Mouse (Mus musculus) midbrain, embryonic 12.5 days (tissue): ENCODE data around the gene Kctd6. TPM values are rescaled to one million over a fixed set of nuclear protein-coding genes. Genes with fewer than 3 reads are reported as not detected.

Experiments
- ATAC-seq: fragments of 200-750 bp; cut with Nextera tagmentation; 2 replicates; pipeline ENCODE4 v1.8.0; 2017; ENCODE audit warnings: low read depth, moderate TSS enrichment, moderate library complexity; ENCODE audit not compliant: low FRiP score
- H3K27ac ChIP-seq: fragments of 300-500 bp; sonication (generic); replicated peaks from 2 replicates; pipeline ENCODE4 v1.5.1; 2016; ENCODE audit warnings: mild to moderate bottlenecking
- H3K27me3 ChIP-seq: fragments of 300-500 bp; sonication (generic); 2 replicates; pipeline ENCODE4 v1.6.1; 2016; ENCODE audit warnings: mild to moderate bottlenecking
- H3K36me3 ChIP-seq: fragments of 300-500 bp; sonication (generic); 2 replicates; pipeline ENCODE4 v1.6.1; 2016
- H3K4me1 ChIP-seq: fragments of 300-500 bp; sonication (generic); 2 replicates; pipeline ENCODE4 v1.6.1; 2016
- H3K4me2 ChIP-seq: fragments of 300-500 bp; sonication (generic); replicated peaks from 2 replicates; pipeline ENCODE4 v1.6.1; 2016; ENCODE audit warnings: mild to moderate bottlenecking, moderate library complexity
- H3K4me3 ChIP-seq: fragments of 300-500 bp; sonication (generic); 2 replicates; pipeline ENCODE4 v1.5.1; 2016; ENCODE audit warnings: mild to moderate bottlenecking
- H3K9ac ChIP-seq: fragments of 300-500 bp; sonication (generic); replicated peaks from 2 replicates; pipeline ENCODE4 v1.6.1; 2016; ENCODE audit warnings: mild to moderate bottlenecking, moderate library complexity
- H3K9me3 ChIP-seq: fragments of 300-500 bp; sonication (generic); 2 replicates; pipeline ENCODE4 v1.6.1; 2016; ENCODE audit warnings: mild to moderate bottlenecking
- WGBS: fragments of 180-500 bp; shearing (Covaris S2); methylation state at CpG from one replicate; pipeline ENCODE4 v1.1.7; 2016; 5-methylcytosine and 5-hydroxymethylcytosine counted together
- polyA plus RNA-seq: library from polyadenylated mRNA; unstranded; fragments of >200 nt; fragmentation: Nextera tagmentation; extraction: Ambion mirVana; gene quantifications from 2 replicates; pipeline ENCODE4 v1.2.1, GENCODE M21; 2016

Kctd6 gene
- polyA plus RNA-seq, 1 experiment from 2014 or later: 9.1 TPM

DNA sequence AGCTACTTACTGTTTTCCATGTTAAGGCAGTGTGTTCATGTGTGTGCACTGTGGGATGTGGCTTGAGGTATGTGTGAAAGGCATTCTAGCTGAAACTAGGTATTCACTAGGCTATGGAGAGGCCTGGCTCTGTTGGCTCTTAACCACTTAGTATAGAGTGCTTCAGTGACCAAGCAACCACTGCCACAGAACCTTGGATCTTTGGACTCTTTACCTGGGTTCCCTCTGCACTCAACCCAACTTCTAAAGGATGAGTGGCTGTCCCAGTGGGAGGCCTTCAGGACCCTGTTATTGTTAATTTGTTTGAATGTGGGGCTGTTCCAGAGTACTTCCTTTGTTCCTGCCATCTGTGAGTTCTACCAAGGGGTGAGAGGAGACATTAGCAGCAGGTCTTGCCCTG lies 27.9 kb downstream of the Kctd6 start:
- Histone ChIP-seq H3K9me3 (no peaks in the 10 kb centered on the region), H3K36me3 (no peaks in the 10 kb centered on the region), H3K27me3 (no peaks in the 10 kb centered on the region), H3K27ac (no peak overlapping the region), H3K4me3 (no peak overlapping the region), H3K4me2 (no peak overlapping the region), H3K4me1 (no peaks in the 10 kb centered on the region), H3K9ac (no peak overlapping the region)
- no peak for ATAC-seq

DNA sequence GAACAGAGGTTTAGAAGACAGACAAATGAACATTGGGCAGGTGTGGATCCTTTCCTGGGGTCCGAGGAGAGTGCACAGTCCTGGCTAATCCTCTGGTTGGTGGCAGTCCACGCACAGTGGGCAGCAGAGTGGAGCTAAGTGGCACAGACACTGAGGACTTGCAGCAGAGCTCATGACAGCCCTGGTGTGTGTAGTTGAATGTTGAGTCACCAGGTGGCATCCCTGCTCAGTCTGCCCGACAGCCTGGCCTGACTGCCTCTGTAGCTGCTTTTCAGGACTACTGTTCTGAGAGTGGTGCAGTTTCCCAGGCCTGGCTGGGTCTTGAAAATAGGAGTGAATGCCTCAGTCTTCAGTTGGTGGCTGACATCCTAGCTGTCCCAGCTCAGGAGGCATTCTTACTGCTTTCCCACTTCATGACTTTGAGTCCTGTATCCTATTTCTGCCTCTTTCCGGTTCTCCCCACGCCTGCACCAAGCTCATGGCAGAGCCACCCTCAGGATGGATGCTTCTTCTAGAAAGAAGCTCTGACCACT lies 28.5 kb downstream of the Kctd6 start:
- Histone ChIP-seq H3K9ac (no peak overlapping the region), H3K4me1 (no peaks in the 10 kb centered on the region), H3K9me3 (no peaks in the 10 kb centered on the region), H3K27me3 (no peaks in the 10 kb centered on the region), H3K4me3 (no peak overlapping the region), H3K36me3 (no peaks in the 10 kb centered on the region), H3K27ac (no peak overlapping the region; the same call in 1 of the 2 replicates), H3K4me2 (no peak overlapping the region)
- ATAC-seq: peak; percentile 38; the same call in 1 of the 2 replicates
- 57% methylated on average over 5 of the region's 5 CpGs for WGBS

DNA sequence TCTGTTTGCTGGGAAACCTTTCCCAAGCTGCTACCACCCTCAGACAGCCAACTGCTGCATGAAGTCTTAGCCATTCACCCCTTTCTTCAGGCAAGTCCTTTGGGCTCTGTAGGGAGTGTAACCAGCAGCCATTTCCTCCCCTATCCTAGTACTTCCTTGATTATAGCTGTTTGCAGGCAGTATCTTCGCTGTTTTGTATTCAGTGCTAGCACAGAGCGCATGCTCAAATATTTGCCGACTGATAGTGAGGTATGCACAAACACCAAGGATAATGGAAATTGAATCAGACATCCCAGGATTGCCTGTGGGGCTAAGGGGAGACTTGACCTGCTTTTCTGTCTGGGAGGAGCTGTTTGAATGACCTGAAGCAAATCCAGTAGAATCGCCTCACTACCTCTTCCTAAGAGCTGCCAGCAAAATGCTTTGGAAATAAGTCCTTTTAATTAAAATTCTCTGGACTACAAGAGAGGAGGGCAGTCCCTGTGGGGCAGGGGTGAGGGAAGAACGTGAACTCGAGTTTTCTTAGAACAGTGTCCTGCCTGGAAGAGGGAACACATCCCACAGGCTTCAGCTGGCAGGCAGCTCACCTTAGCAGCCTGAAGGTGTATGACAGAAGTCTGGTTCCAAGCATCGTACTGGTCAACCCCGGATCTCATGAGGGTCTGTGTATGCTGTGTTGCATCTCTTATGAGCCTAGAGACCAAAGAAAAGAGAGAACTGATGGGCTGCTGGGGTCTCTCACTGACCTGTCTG lies 29.4 kb downstream of the Kctd6 start:
- H3K4me2 ChIP-seq: no peak overlapping the region
- 62% methylated on average over 8 of the region's 8 CpGs for WGBS
- no peaks in the 10 kb centered on the region for H3K27me3 ChIP-seq
- no peak overlapping the region for H3K4me3 ChIP-seq
- ATAC-seq: no peak
- H3K36me3 ChIP-seq: no peaks in the 10 kb centered on the region
- H3K4me1 ChIP-seq: no peaks in the 10 kb centered on the region
- H3K27ac ChIP-seq: no peak overlapping the region; the same call in 1 of the 2 replicates
- no peak overlapping the region for H3K9ac ChIP-seq
- no peaks in the 10 kb centered on the region for H3K9me3 ChIP-seq

DNA sequence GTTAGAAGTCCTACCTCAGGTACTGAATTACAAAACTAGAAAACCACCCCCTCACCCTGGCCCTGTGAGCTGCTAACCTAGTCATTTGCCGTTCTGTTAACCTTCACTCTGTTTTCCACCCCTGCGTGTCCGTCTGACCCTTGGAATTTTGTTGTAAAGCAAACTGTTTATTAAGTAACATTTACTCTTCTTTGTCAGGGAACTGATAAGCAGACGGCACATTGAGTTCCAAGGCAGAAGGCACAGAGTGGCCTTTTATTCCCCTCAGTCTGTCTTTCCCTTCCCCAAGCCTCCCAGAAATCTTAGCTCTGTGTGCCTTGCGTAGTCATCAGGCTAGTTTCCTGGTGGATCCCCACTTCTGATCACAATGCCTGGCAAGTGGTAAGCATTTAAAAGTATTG lies 30.3 kb downstream of the Kctd6 start:
- ATAC-seq: no peak
- Histone ChIP-seq H3K36me3 (no peaks in the 10 kb centered on the region), H3K9me3 (no peaks in the 10 kb centered on the region), H3K9ac (no peak overlapping the region), H3K4me1 (no peaks in the 10 kb centered on the region), H3K4me2 (no peak overlapping the region), H3K4me3 (no peak overlapping the region), H3K27ac (no peak overlapping the region), H3K27me3 (no peaks in the 10 kb centered on the region)
- 83% methylated on average over 5 of the region's 5 CpGs for WGBS

DNA sequence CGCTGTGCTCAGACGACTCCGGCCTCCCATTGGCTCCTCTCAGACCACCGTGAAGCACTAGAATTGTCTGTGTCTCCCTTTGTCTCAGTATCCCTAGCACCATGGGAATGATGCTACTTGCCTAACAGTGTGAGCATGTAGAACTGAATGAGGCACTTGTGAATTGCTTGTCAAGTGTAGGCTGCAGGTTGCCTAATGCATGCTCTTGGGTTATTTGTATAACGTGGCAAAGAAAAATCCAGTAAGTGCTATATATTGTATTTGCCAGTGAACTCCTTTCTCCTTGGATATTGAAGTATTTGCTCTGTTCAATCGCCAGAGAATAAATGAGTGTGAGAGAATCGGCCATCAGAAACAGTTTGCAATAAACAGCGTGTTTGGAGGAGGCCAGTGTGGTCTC lies 32.9 kb downstream of the Kctd6 start:
- ATAC-seq: no peak
- Histone ChIP-seq H3K9ac (no peak overlapping the region), H3K4me2 (no peak overlapping the region), H3K36me3 (no peaks in the 10 kb centered on the region), H3K27ac (no peak overlapping the region), H3K27me3 (no peaks in the 10 kb centered on the region), H3K4me1 (no peaks in the 10 kb centered on the region), H3K4me3 (no peak overlapping the region), H3K9me3 (no peaks in the 10 kb centered on the region)
- 81% methylated on average over 8 of the region's 8 CpGs for WGBS

DNA sequence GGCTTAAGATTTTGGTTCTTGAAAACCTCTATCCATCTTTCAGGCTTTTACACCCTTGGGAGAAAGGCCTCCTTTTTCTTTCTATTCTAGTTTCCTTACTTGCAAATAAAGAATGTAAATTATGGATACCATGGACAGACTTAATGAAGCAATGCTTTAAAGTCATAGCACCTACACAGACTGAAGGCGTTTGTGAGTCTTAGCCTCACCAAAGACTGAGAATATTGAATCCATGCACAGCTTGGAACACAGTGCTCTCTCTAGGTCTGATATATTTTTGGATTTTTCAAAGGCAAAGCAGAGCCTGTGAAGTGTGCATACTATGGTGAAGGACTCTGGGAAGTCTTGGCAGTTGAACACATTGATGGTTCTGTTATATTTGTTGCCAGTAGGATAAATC lies 35.3 kb downstream of the Kctd6 start:
- H3K27me3 ChIP-seq: 0 out of 2 replicates have a peak, but pooled peaks cover 3% of the 10 kb centered on the region
- no peaks in the 10 kb centered on the region for H3K9me3 ChIP-seq
- 88% methylated on average over 1 of the region's 1 CpGs for WGBS
- H3K9ac ChIP-seq: no peak overlapping the region
- H3K4me1 ChIP-seq: no peaks in the 10 kb centered on the region
- no peak for ATAC-seq
- no peaks in the 10 kb centered on the region for H3K36me3 ChIP-seq
- no peak overlapping the region for H3K4me2 ChIP-seq
- H3K27ac ChIP-seq: no peak overlapping the region
- H3K4me3 ChIP-seq: no peak overlapping the region

DNA sequence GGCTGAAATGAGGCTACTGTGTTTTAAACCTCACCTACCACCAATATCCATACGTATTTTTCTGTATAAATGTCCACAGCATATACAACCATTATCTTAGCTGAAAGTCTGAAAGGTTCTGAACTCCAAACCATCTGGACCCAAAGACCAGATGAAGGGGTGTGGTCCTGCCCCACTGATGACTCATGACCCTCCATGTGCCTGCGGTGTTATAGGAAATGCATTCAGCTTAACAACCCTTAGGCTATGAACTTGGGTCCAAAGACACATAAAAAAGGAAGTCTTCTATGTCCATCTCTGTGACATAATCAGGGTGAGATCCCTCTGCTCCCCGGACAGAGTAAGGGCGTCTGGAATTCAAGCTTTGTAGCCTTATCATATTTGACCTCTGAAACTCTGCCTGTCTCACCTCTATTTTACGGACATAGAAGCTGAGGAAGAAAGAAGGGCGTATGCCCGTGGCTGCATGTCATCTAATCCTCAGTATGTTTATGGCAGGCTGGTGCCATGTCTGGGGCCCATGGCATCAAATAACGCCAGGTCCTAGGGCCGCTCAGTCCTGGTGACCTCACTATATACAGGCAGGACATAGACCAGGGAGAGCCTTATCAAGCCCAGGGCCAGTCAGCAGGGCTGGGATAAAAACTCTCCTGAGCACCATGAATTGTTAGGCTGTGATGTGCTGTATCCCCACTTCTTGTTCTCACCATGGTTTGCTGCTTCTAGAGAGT lies 36.4 kb downstream of the Kctd6 start:
- H3K9me3 ChIP-seq: no peaks in the 10 kb centered on the region
- ATAC-seq: no peak
- no peak overlapping the region for H3K4me2 ChIP-seq
- no peak overlapping the region for H3K9ac ChIP-seq
- H3K27me3 ChIP-seq: 0 out of 2 replicates have a peak, but pooled peaks cover 3% of the 10 kb centered on the region
- no peaks in the 10 kb centered on the region for H3K4me1 ChIP-seq
- H3K36me3 ChIP-seq: no peaks in the 10 kb centered on the region
- no peak overlapping the region for H3K4me3 ChIP-seq
- no peak overlapping the region for H3K27ac ChIP-seq
- WGBS: 89% methylated on average over 9 of the region's 9 CpGs

DNA sequence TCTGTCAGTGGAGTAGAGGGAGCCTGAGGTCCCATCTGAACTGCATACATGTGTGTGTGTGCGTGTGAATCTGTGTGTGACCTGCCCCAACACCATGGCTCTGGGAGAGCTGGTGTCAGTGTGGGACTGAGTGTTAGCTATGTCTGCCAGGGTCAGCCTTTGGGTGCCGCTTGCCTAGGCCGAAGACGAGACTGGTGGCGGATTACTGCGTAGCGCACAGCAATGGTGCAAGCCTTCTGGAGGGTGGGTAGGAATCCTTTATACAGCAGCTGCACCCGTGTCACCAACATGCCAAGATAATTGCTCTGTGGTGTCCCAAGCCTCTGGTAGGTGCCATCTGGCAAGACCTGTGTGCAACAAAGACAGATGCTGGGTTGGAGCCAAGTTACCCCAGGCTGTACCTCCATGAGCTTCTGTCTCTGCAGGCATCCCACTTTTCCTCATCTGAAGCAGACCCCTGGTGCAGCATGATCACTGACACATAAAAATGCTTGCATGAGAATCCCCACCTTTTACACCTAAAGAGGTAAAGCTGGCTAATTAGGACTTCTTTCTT lies 37.5 kb downstream of the Kctd6 start:
- Histone ChIP-seq H3K4me1 (no peaks in the 10 kb centered on the region), H3K27me3 (0 out of 2 replicates have a peak, but pooled peaks cover 3% of the 10 kb centered on the region), H3K27ac (no peak overlapping the region), H3K9ac (no peak overlapping the region), H3K4me2 (no peak overlapping the region), H3K4me3 (no peak overlapping the region), H3K9me3 (no peaks in the 10 kb centered on the region), H3K36me3 (no peaks in the 10 kb centered on the region)
- ATAC-seq: no peak
- WGBS: 94% methylated on average over 8 of the region's 8 CpGs

DNA sequence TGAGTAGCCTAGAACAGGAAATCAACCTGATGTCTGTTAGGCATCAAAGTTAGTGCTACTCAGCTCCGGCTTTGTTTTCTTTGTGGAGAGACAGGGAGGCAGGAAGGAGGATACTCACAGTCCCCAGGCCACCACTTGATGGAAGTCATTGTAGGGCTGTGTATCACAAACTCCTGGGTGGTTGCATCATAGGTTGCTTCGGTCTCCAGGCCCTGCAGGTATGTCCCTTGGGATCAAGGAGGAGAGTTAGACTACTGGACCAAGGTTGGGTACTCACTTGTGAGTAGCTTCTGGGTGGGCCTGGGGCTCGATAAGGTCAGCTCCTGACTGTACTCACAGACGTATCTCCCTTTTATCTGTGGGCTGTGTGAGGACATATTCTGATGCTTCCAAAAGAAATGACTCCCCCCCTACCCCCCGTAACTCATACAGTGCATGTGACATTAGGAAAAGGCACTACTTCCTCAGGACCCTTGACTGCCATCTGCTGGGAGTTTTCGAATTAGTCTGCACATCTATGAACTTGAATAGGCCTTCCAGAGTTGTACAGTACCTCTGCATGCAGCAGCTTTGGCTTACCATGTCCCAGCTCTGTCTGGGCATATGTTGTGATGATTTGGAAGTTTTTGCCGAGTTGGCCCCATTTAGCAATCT lies 41.3 kb downstream of the Kctd6 start:
- Histone ChIP-seq H3K4me2 (no peak overlapping the region), H3K36me3 (no peaks in the 10 kb centered on the region), H3K27ac (no peak overlapping the region), H3K4me1 (no peaks in the 10 kb centered on the region), H3K27me3 (0 out of 2 replicates have a peak, but pooled peaks cover 3% of the 10 kb centered on the region), H3K9ac (no peak overlapping the region), H3K4me3 (no peak overlapping the region), H3K9me3 (no peaks in the 10 kb centered on the region)
- ATAC-seq: peak; percentile 65
- WGBS: 79% methylated on average over 7 of the region's 7 CpGs

DNA sequence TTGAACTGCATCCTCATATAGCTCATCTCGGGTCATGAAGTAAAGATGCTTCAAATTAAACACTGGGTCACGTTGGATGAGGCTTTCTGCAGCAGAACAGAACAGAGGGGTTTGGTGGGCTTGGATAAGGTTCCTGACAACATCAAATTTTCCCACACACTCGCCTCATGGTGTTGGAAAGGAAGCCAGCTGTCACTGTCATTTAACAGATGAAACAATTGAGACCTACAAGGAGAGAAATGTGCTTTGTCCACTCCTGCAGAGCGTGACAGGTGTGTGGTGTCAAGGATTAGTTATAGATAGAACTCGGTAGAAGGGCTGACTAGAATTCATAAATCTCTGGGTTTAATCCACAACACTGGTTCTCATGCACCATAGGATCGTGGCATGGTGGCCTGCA lies 42.1 kb downstream of the Kctd6 start:
- Histone ChIP-seq H3K9ac (no peak overlapping the region), H3K4me2 (no peak overlapping the region), H3K27ac (no peak overlapping the region), H3K9me3 (no peaks in the 10 kb centered on the region), H3K27me3 (0 out of 2 replicates have a peak, but pooled peaks cover 3% of the 10 kb centered on the region), H3K4me3 (no peak overlapping the region), H3K36me3 (no peaks in the 10 kb centered on the region), H3K4me1 (no peaks in the 10 kb centered on the region)
- no peak for ATAC-seq
- 67% methylated on average over 6 of the region's 6 CpGs for WGBS

DNA sequence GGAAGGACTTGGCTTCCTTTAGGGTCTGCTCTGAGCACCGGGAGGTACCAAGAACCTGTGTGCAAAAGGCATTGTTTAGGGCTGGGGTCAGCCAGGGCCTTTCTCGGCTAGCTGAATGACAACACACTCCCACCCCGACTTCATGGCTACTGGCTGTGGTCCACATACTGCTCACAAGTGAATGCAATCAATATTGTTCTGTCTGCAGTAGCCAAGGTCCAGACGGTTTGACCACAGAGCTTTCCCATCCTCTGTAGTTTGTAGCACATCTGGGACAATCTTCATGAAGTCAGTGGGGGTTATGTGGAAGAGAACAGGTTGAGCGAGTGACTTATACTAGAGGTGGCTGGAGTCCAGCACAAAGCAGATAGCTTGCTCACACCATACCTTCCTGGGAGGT lies 42.9 kb downstream of the Kctd6 start:
- 0 out of 2 replicates have a peak, but pooled peaks cover 3% of the 10 kb centered on the region for H3K27me3 ChIP-seq
- no peak for ATAC-seq
- no peak overlapping the region for H3K9ac ChIP-seq
- H3K27ac ChIP-seq: no peak overlapping the region
- no peaks in the 10 kb centered on the region for H3K9me3 ChIP-seq
- no peak overlapping the region for H3K4me3 ChIP-seq
- H3K36me3 ChIP-seq: no peaks in the 10 kb centered on the region
- H3K4me2 ChIP-seq: no peak overlapping the region
- 80% methylated on average over 5 of the region's 5 CpGs for WGBS
- no peaks in the 10 kb centered on the region for H3K4me1 ChIP-seq
